Mouse (Mus musculus) urinary bladder, adult 18-20 months (tissue): ENCODE results near the gene Pabpc4l.
A peak's percentile ranks its signal among the peaks of the same experiment; 100 is the strongest.
"Not testable (repeated sequence)": the region's sequence is repeated elsewhere in the genome, so short reads cannot be mapped to it uniquely, and the experiment has no call there.

Source experiments
- DNase-seq, 2 experiments: peaks; one replicate each; pipeline ENCODE4 v3.0.0; 2022; ENCODE audit warnings: low spot score in 2 of 2, mixed read lengths in 2 of 2

The Pabpc4l gene

DNA sequence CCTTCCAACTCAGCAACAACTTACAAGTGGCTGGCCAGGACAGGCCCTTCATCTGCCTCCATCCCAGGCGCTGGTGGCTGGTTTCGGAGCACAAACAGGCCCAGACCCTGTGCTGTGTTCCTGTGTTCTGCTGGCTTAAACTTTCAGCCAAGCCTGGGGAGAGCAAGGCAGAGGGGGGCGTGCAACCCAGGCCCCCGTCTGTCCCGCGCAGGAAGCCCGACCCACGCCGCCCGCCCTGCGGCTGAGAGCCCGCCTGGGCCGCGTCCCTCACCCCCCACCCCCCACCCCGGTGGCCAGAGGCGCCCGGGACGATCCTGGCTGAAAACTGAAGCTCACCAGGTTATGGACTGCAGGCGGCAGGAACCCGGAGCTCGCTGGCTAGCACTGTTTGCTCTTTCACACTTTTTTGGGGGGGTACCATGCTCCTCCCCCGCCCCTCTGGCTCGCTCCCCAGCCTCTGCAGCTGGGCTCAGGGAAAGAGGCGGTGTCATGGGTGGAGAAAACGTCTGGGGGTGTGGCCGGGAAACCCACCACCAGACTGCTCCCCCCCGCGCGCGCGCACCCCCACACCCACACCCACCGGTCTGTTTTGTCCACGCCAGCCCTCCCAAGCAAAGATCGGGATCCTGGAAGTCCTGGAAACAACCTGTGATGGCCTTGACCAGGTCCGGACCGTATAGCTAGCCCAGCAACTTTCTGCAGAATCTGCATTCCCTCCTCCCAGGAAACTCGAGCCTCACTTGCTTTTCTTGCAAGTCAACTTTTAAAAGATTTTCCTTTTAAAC, at the start of gene Pabpc4l:
Gene Pabpc4l (minus strand): TSS at position 739 of the 785 bp plus-strand sequence.
- DNase-seq, result peak in 1 of 2 experiments; percentile 20

- DNase-seq, result no peak
These were observed 42.9 kb upstream of the Pabpc4l start for GRCm38 (mm10) chr3:46490989-46491259.

GRCm38 (mm10) chr3:46490132-46490988, 42.3 kb upstream of the Pabpc4l start:
- no peak for DNase-seq

DNA sequence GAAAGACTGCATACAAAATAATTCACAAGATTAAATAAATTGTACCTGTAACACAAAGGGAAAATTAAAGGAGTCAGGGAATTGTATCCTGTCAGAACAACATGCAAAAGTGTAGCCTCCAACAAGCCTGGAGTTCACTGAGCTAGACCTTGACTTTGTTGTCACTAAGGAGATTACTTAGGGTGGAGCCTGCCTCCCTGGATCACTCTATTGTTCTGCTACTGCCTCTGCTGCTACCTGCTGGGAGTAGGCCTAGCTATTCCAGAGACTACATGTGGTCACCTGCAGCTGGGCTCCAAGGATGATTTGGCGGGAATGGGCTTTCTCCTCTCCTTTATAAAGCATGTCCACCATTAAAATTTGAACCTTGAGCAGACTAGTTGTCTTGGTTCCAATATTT, 38.1 kb upstream of the Pabpc4l start:
- not testable (repeated sequence) for DNase-seq

- no peak for DNase-seq
These were observed 180 bp upstream of the Pabpc4l start for GRCm38 (mm10) chr3:46448266-46448532.

DNA sequence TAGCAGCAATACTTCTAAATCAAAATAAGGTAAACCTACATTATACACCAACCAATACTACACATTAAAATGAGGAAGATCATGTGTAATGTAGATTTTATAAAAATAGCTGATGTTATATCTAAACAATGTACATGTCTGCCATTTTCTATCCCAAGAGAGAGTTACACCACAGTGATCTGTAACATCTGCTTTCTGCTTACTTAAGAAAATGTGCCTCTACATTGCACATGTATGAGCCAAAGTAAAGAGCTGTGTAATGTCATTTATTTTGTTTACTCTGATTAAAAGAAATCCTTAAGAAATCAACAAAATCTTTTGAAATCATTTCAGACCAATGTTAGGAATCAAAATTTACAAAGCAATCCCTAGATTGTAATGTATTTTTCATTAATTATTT, 16.6 kb downstream of the Pabpc4l start:
- DNase-seq, result no peak
